Mouse (Mus musculus): Measurements from ENCODE around the gene Epc2. TPM values are rescaled to one million over a fixed set of nuclear protein-coding genes. Genes with fewer than 3 reads are reported as not detected.

Epc2 gene
- polyA plus RNA-seq, 1 experiment, result 5.3 TPM

- H3K79me3 ChIP-seq (ENCODE audit: low read depth), result no peaks in the 10 kb centered on the region
- H3K4me3 ChIP-seq (ENCODE audit: insufficient read depth, poor library complexity, severe bottlenecking), result no peak overlapping the region
- no peak overlapping the region for H3ac ChIP-seq (ENCODE audit: control insufficient read depth, insufficient read length, low read depth)
- peaks cover 58% of the 10 kb centered on the region for H3K36me3 ChIP-seq (ENCODE audit: control insufficient read depth, insufficient read depth)
- TF ChIP-seq CTCF (IDR thresholded peaks at IDR 0.05; ENCODE audit: control insufficient read depth, insufficient read depth, insufficient read length) (no peak), USF1 (IDR thresholded peaks at IDR 0.05; ENCODE audit: low read depth) (no peak), MYOG (IDR thresholded peaks at IDR 0.05; ENCODE audit: control insufficient read depth, extremely low read depth, insufficient read length) (no peak), MYOD1 (IDR thresholded peaks at IDR 0.05; ENCODE audit: control insufficient read depth, insufficient read length, low read depth) (no peak), FOSL1 (IDR thresholded peaks at IDR 0.05; ENCODE audit: insufficient read depth, low read length, poor library complexity, severe bottlenecking) (no peak), CEBPB (IDR thresholded peaks at IDR 0.05; ENCODE audit: low read depth) (no peak), MAX (IDR thresholded peaks at IDR 0.05) (no peak)
- no peaks in the 10 kb centered on the region for H3K27me3 ChIP-seq (ENCODE audit: control insufficient read depth, insufficient read depth, insufficient read length)
- no peaks in the 10 kb centered on the region for H3K79me2 ChIP-seq (ENCODE audit: control insufficient read depth, insufficient read depth)
These were observed 97.2 kb downstream of the Epc2 start for GRCm38 (mm10) chr2:49548492-49548891.

- Histone ChIP-seq H3K79me3 (ENCODE audit: low read depth) (no peaks in the 10 kb centered on the region), H3K27me3 (ENCODE audit: control insufficient read depth, insufficient read depth, insufficient read length) (no peaks in the 10 kb centered on the region), H3K79me2 (ENCODE audit: control insufficient read depth, insufficient read depth) (no peaks in the 10 kb centered on the region), H3ac (ENCODE audit: control insufficient read depth, insufficient read length, low read depth) (no peak overlapping the region), H3K36me3 (ENCODE audit: control insufficient read depth, insufficient read depth) (peaks cover 27% of the 10 kb centered on the region), H3K4me3 (ENCODE audit: insufficient read depth, poor library complexity, severe bottlenecking) (no peak overlapping the region)
- TF ChIP-seq MYOD1 (IDR thresholded peaks at IDR 0.05; ENCODE audit: control insufficient read depth, insufficient read length, low read depth) (no peak), USF1 (IDR thresholded peaks at IDR 0.05; ENCODE audit: low read depth) (no peak), FOSL1 (IDR thresholded peaks at IDR 0.05; ENCODE audit: insufficient read depth, low read length, poor library complexity, severe bottlenecking) (no peak), MAX (IDR thresholded peaks at IDR 0.05) (no peak), MYOG (IDR thresholded peaks at IDR 0.05; ENCODE audit: control insufficient read depth, extremely low read depth, insufficient read length) (no peak), CEBPB (IDR thresholded peaks at IDR 0.05; ENCODE audit: low read depth) (no peak), CTCF (IDR thresholded peaks at IDR 0.05; ENCODE audit: control insufficient read depth, insufficient read depth, insufficient read length) (no peak)
These were observed 101.8 kb downstream of the Epc2 start for GRCm38 (mm10) chr2:49553096-49553495.

GRCm38 (mm10) chr2:49557339-49557738 is 106.1 kb downstream of the Epc2 start:
- Histone ChIP-seq H3K27me3 (ENCODE audit: control insufficient read depth, insufficient read depth, insufficient read length) (no peaks in the 10 kb centered on the region), H3ac (ENCODE audit: control insufficient read depth, insufficient read length, low read depth) (no peak overlapping the region), H3K79me3 (ENCODE audit: low read depth) (no peaks in the 10 kb centered on the region), H3K4me3 (ENCODE audit: insufficient read depth, poor library complexity, severe bottlenecking) (no peak overlapping the region), H3K36me3 (ENCODE audit: control insufficient read depth, insufficient read depth) (no peaks in the 10 kb centered on the region), H3K79me2 (ENCODE audit: control insufficient read depth, insufficient read depth) (no peaks in the 10 kb centered on the region)
- TF ChIP-seq CEBPB (IDR thresholded peaks at IDR 0.05; ENCODE audit: low read depth) (no peak), CTCF (IDR thresholded peaks at IDR 0.05; ENCODE audit: control insufficient read depth, insufficient read depth, insufficient read length) (no peak), FOSL1 (IDR thresholded peaks at IDR 0.05; ENCODE audit: insufficient read depth, low read length, poor library complexity, severe bottlenecking) (no peak), MAX (IDR thresholded peaks at IDR 0.05) (no peak), MYOG (IDR thresholded peaks at IDR 0.05; ENCODE audit: control insufficient read depth, extremely low read depth, insufficient read length) (no peak), USF1 (IDR thresholded peaks at IDR 0.05; ENCODE audit: low read depth) (no peak), MYOD1 (IDR thresholded peaks at IDR 0.05; ENCODE audit: control insufficient read depth, insufficient read length, low read depth) (no peak)

GRCm38 (mm10) chr2:49558361-49558760 is 107.1 kb downstream of the Epc2 start:
- Histone ChIP-seq H3ac (ENCODE audit: control insufficient read depth, insufficient read length, low read depth) (no peak overlapping the region), H3K79me3 (ENCODE audit: low read depth) (no peaks in the 10 kb centered on the region), H3K4me3 (ENCODE audit: insufficient read depth, poor library complexity, severe bottlenecking) (no peak overlapping the region), H3K27me3 (ENCODE audit: control insufficient read depth, insufficient read depth, insufficient read length) (no peaks in the 10 kb centered on the region), H3K79me2 (ENCODE audit: control insufficient read depth, insufficient read depth) (no peaks in the 10 kb centered on the region), H3K36me3 (ENCODE audit: control insufficient read depth, insufficient read depth) (no peaks in the 10 kb centered on the region)
- TF ChIP-seq CEBPB (IDR thresholded peaks at IDR 0.05; ENCODE audit: low read depth), result no peak

GRCm38 (mm10) chr2:49562688-49563350 is 111.5 kb downstream of the Epc2 start:
- H3K27me3 ChIP-seq (ENCODE audit: control insufficient read depth, insufficient read depth, insufficient read length), result no peaks in the 10 kb centered on the region
- H3K79me3 ChIP-seq (ENCODE audit: low read depth), result no peaks in the 10 kb centered on the region
- no peaks in the 10 kb centered on the region for H3K36me3 ChIP-seq (ENCODE audit: control insufficient read depth, insufficient read depth)
- no peak overlapping the region for H3ac ChIP-seq (ENCODE audit: control insufficient read depth, insufficient read length, low read depth)
- no peak for TF ChIP-seq CTCF (IDR thresholded peaks at IDR 0.05; ENCODE audit: control insufficient read depth, insufficient read depth, insufficient read length)
- peak; percentile 66 for TF ChIP-seq MYOD1 (IDR thresholded peaks at IDR 0.05; ENCODE audit: control insufficient read depth, insufficient read length, low read depth)
- H3K79me2 ChIP-seq (ENCODE audit: control insufficient read depth, insufficient read depth), result no peaks in the 10 kb centered on the region
- no peak overlapping the region for H3K4me3 ChIP-seq (ENCODE audit: insufficient read depth, poor library complexity, severe bottlenecking)

Data from C2C12 (cell line).